Mouse (Mus musculus): ENCODE measurements around the gene Adgrd1. TPM values are rescaled to one million over a fixed set of nuclear protein-coding genes. Genes with fewer than 3 reads are reported as not detected.

Adgrd1 gene
- total and polyA plus RNA-seq, 2 experiments from 2014 or later: 0.22 to 1.0 TPM

DNA sequence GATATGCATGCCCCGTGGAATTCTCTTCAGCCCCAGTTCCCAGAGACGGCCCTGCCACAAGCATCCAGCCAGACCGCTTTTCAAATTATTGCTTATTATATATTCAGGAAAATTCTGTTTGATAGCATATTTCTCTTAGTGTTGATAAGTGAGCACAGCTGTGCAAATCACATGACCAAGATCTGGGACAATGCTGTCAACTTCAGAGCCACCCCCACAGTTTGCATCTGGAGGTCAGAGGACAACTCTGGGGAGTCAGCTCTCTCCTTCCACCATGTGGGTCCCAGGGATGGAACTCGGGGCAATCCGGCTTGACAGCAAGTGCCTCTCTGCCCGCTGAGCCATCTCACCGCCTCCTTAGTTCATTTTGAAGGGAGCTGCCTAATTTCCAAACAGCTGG, 69.0 kb downstream of the Adgrd1 start:
- no peaks in the 10 kb centered on the region for H3K4me1 ChIP-seq (ENCODE audit: insufficient read depth)
- ATAC-seq (no peak), DNase-seq (no peak)
- H3K4me3 ChIP-seq (ENCODE audit: low read depth, low read length): no peak overlapping the region
- H3K36me3 ChIP-seq (ENCODE audit: insufficient read depth): no peaks in the 10 kb centered on the region
- no peaks in the 10 kb centered on the region for H3K27me3 ChIP-seq (ENCODE audit: insufficient read depth, low read length)
- H3K4me2 ChIP-seq (ENCODE audit: low read depth): no peak overlapping the region
- no peaks in the 10 kb centered on the region for H3K9me3 ChIP-seq (ENCODE audit: low read length)
- 76% methylated on average over 7 of the region's 7 CpGs for WGBS
- no peak overlapping the region for H3K27ac ChIP-seq (ENCODE audit: low read depth, low read length)
- H3K9ac ChIP-seq: no peak overlapping the region
- TF ChIP-seq CTCF (IDR thresholded peaks at IDR 0.05; ENCODE audit: low read depth): no peak

DNA sequence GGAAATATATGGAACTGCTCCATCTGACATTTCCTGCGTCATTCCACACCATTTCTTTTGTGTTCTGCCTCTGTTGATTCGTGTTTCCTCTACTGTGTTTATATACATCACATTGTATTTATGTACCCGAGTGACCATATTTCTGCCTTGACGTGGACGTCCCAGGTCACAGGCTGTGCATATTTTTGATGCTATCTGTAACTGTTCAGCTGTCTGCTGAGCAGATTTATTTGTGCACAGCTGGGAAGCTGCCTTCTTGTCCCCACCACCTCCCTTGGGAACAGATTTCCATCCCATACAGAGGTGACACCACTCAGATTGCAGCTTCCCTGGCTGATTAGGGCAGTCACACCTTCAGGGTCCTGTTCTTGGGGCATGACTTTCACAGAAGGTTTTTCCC, 72.5 kb downstream of the Adgrd1 start:
- no peak overlapping the region for H3K4me2 ChIP-seq (ENCODE audit: low read depth)
- no peak for DNase-seq
- no peak overlapping the region for H3K27ac ChIP-seq (ENCODE audit: low read depth, low read length)
- WGBS: 67% methylated on average over 5 of the region's 5 CpGs
- H3K9me3 ChIP-seq (ENCODE audit: low read length): no peaks in the 10 kb centered on the region
- no peaks in the 10 kb centered on the region for H3K27me3 ChIP-seq (ENCODE audit: insufficient read depth, low read length)
- no peak overlapping the region for H3K4me3 ChIP-seq (ENCODE audit: low read depth, low read length)
- no peak overlapping the region for H3K9ac ChIP-seq
- H3K36me3 ChIP-seq (ENCODE audit: insufficient read depth): no peaks in the 10 kb centered on the region
- ATAC-seq: no peak
- TF ChIP-seq CTCF (IDR thresholded peaks at IDR 0.05; ENCODE audit: low read depth): no peak
- no peaks in the 10 kb centered on the region for H3K4me1 ChIP-seq (ENCODE audit: insufficient read depth)

DNA sequence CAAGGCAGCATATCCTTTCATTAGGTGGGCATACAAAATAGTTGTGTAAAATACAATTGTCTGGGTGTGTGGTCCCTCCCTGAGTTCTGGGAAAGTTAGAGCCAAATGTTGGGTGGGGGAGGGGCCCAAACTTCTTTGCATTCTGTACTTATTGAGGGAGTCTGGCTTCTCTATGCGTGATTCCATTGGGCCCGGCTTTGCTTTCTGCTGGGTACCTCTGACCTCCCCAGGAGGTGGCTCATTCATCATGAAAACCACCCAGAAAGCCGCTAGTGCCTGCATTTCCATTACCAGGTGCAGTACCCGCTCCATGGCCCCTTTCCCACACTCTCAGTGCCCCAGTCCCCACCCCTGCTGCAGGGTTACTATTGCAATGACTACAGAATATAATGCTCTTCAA, 73.0 kb downstream of the Adgrd1 start:
- TF ChIP-seq CTCF (IDR thresholded peaks at IDR 0.05; ENCODE audit: low read depth): no peak
- Histone ChIP-seq H3K27ac (ENCODE audit: low read depth, low read length) (no peak overlapping the region), H3K36me3 (ENCODE audit: insufficient read depth) (no peaks in the 10 kb centered on the region), H3K27me3 (ENCODE audit: insufficient read depth, low read length) (no peaks in the 10 kb centered on the region), H3K4me1 (ENCODE audit: insufficient read depth) (no peaks in the 10 kb centered on the region), H3K4me2 (ENCODE audit: low read depth) (no peak overlapping the region), H3K9ac (no peak overlapping the region), H3K9me3 (ENCODE audit: low read length) (no peaks in the 10 kb centered on the region), H3K4me3 (ENCODE audit: low read depth, low read length) (no peak overlapping the region)
- DNase-seq: no peak
- no peak for ATAC-seq
- WGBS: 16% methylated on average over 4 of the region's 4 CpGs

DNA sequence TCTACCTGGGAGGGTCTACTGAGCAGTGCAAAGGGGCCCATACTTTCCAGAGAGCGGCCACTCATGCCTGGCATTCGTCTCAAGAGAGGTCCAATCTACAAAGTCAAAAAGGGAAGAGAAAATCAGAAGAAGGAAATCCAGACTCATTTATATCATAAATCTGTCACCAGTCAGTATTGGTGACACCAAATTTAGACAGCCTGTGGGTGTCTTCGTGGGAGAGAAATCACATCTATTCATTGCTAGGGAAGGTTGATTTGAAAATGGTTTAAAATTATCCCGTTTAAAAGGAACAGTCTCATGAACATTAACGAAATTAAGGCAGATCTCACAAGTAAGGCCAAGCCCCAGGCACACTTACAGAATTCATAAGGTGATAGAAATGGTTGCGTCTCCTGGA, 76.0 kb downstream of the Adgrd1 start:
- Histone ChIP-seq H3K4me1 (ENCODE audit: insufficient read depth) (no peaks in the 10 kb centered on the region), H3K27ac (ENCODE audit: low read depth, low read length) (no peak overlapping the region), H3K9ac (no peak overlapping the region), H3K4me3 (ENCODE audit: low read depth, low read length) (no peak overlapping the region), H3K36me3 (ENCODE audit: insufficient read depth) (no peaks in the 10 kb centered on the region), H3K4me2 (ENCODE audit: low read depth) (no peak overlapping the region), H3K9me3 (ENCODE audit: low read length) (no peaks in the 10 kb centered on the region), H3K27me3 (ENCODE audit: insufficient read depth, low read length) (no peaks in the 10 kb centered on the region)
- ATAC-seq: no peak
- no peak for DNase-seq
- no peak for TF ChIP-seq CTCF (IDR thresholded peaks at IDR 0.05; ENCODE audit: low read depth)
- WGBS: 84% methylated on average over 6 of the region's 6 CpGs

DNA sequence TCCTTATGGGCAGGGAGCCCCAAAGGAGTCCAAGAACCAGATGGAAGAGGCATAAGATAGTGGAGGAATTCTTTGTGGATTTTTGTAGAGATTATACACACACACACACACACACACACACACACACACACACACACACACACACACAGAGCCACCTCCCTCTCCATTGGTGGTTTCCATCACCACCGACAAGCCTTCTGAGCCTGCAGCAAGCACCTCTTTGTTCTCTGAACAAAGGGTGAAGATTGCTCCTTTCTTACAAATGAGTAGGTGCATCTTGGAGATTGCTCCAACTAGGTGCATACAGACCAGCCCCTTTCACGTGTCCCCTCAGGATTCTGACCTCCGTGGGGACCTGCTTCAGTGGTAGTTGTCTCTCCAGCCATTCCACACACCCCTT, 79.4 kb downstream of the Adgrd1 start:
- Histone ChIP-seq H3K9me3 (ENCODE audit: low read length) (no peaks in the 10 kb centered on the region), H3K4me2 (ENCODE audit: low read depth) (no peak overlapping the region), H3K4me1 (ENCODE audit: insufficient read depth) (no peaks in the 10 kb centered on the region), H3K9ac (no peak overlapping the region), H3K36me3 (ENCODE audit: insufficient read depth) (no peaks in the 10 kb centered on the region), H3K27ac (ENCODE audit: low read depth, low read length) (peak overlapping the region; percentile 54), H3K27me3 (ENCODE audit: insufficient read depth, low read length) (no peaks in the 10 kb centered on the region), H3K4me3 (ENCODE audit: low read depth, low read length) (no peak overlapping the region)
- TF ChIP-seq CTCF (IDR thresholded peaks at IDR 0.05; ENCODE audit: low read depth): no peak
- WGBS: 13% methylated on average over 3 of the region's 3 CpGs
- DNase-seq (no peak), ATAC-seq (peak; percentile 69; the same call in 1 of the 2 replicates)

DNA sequence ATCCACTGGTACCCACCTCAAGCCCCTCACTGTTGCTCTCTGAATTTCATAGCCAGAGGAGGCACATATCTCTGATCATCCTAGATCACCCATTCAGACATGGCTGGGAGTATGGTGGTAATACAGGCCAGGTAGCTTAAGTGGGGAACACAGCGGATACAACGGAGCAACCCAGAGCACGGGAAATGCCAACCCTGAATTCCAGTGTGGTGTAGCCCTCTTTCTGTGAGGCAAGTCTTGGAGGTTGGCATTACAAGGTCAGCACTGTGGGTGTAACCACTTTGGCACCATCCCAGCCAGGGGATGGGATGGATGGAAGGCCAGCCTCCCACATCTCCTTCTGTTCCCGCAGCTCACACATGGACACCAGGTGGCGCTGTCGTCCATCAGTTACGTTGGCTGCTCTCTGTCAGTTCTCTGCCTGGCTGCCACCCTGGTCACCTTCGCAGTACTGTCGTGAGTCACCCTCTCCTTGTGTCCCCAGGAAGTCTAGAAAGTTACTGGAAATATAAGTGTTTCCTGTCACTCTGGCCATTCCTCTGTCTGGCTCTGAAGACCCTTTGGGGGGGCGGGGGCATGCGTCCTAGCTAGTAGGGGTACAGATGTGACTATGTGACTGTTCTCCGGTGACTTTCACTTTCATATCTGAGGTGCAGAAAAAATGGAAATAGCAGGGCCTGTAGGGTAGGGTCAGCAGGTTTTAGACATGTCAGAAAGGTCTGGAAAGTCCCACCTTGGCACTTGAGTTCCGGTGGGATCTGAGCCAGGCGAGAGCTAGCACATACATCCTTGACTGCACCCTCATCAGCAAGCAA, 81.4 kb downstream of the Adgrd1 start:
- ATAC-seq (peak; percentile 81), DNase-seq (peak; percentile 90)
- no peaks in the 10 kb centered on the region for H3K36me3 ChIP-seq (ENCODE audit: insufficient read depth)
- peak; percentile 97 for TF ChIP-seq CTCF (IDR thresholded peaks at IDR 0.05; ENCODE audit: low read depth)
- H3K9ac ChIP-seq: no peak overlapping the region
- no peaks in the 10 kb centered on the region for H3K9me3 ChIP-seq (ENCODE audit: low read length)
- H3K4me3 ChIP-seq (ENCODE audit: low read depth, low read length): no peak overlapping the region
- WGBS: 48% methylated on average over 14 of the region's 14 CpGs
- H3K4me1 ChIP-seq (ENCODE audit: insufficient read depth): no peaks in the 10 kb centered on the region
- H3K27ac ChIP-seq (ENCODE audit: low read depth, low read length): no peak overlapping the region
- no peaks in the 10 kb centered on the region for H3K27me3 ChIP-seq (ENCODE audit: insufficient read depth, low read length)
- no peak overlapping the region for H3K4me2 ChIP-seq (ENCODE audit: low read depth)

DNA sequence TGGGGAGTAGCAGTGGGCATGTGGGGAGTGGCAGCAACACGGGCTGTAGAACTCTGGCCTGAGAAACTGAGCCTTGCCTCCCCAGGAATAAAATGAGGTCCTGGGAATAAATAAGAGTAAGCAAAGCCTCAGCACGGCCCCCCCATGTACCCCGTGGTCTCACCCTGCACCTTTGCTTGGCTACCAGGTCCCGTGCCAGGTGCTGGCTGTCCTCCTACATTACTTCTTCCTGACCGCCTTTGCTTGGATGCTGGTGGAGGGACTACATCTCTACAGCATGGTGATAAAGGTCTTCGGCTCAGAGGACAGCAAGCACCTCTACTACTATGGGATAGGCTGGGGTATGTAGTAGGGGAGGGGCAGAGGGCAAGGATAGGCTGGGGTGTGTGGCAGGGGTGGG, 82.8 kb downstream of the Adgrd1 start:
- ATAC-seq: no peak
- H3K4me1 ChIP-seq (ENCODE audit: insufficient read depth): no peaks in the 10 kb centered on the region
- H3K9me3 ChIP-seq (ENCODE audit: low read length): no peaks in the 10 kb centered on the region
- no peaks in the 10 kb centered on the region for H3K36me3 ChIP-seq (ENCODE audit: insufficient read depth)
- no peak overlapping the region for H3K27ac ChIP-seq (ENCODE audit: low read depth, low read length)
- no peak for TF ChIP-seq CTCF (IDR thresholded peaks at IDR 0.05; ENCODE audit: low read depth)
- 88% methylated on average over 6 of the region's 6 CpGs for WGBS
- no peak overlapping the region for H3K9ac ChIP-seq
- no peak overlapping the region for H3K4me2 ChIP-seq (ENCODE audit: low read depth)
- no peaks in the 10 kb centered on the region for H3K27me3 ChIP-seq (ENCODE audit: insufficient read depth, low read length)
- no peak for DNase-seq
- H3K4me3 ChIP-seq (ENCODE audit: low read depth, low read length): no peak overlapping the region

Data from forebrain, postnatal 0 days (tissue).